10 mouse cellular contexts compared by ENCODE assay signal in genomic region chr6:90808544-90808943, GRCm38 (mm10).
DNase-seq lines count a peak whose midpoint lies in the region; ATAC-seq lines count a peak whose summit lies in the region.
"Had no signal": no experiment of that assay in that cellular context is flagged by ENCODE, and none has a peak within 500 bp of the region (broad histone marks: within the 10 kb centered on the region; RNA-seq: fewer than 3 reads in every experiment).

No protein-coding gene starts in this region.

- H3K9ac ChIP-seq in heart, embryonic 13.5 days = peak overlapping the region; percentile 60
- H3K9ac ChIP-seq in forebrain, embryonic 12.5 days = no peak overlapping the region

- ATAC-seq in heart, embryonic 13.5 days (ENCODE audit: extremely low read depth, insufficient number of reproducible peaks, low FRiP score, low TSS enrichment) = no peak
- peak; percentile 41; the same call in 1 of the 2 replicates for ATAC-seq in forebrain, embryonic 12.5 days (ENCODE audit: low FRiP score)
- ATAC-seq in erythroid progenitor cell, adult 5-6 weeks (replicated peaks; ENCODE audit: low FRiP score, poor library complexity, severe bottlenecking) = no peak
- no peak for ATAC-seq in inflammation-experienced regulatory T-cells, adult 6 months

- no peaks in the 10 kb centered on the region for H3K36me3 ChIP-seq in heart, embryonic 13.5 days
- no peaks in the 10 kb centered on the region for H3K36me3 ChIP-seq in forebrain, embryonic 12.5 days (replicated peaks)
- no peaks in the 10 kb centered on the region for H3K36me3 ChIP-seq in midbrain, embryonic 10.5 days
- H3K36me3 ChIP-seq: G1E had no signal

- no peaks in the 10 kb centered on the region for H3K9me3 ChIP-seq in heart, embryonic 13.5 days
- no peaks in the 10 kb centered on the region for H3K9me3 ChIP-seq in forebrain, embryonic 12.5 days
- no peaks in the 10 kb centered on the region for H3K9me3 ChIP-seq in midbrain, embryonic 10.5 days (replicated peaks)
- H3K9me3 ChIP-seq: G1E had no signal

- peak overlapping the region; percentile 92 for H3K27ac ChIP-seq in heart, embryonic 13.5 days (replicated peaks)
- H3K27ac ChIP-seq in forebrain, embryonic 12.5 days = no peak overlapping the region
- H3K27ac ChIP-seq in midbrain, embryonic 10.5 days (replicated peaks) = peak overlapping the region; percentile 40; the same call in 1 of the 2 replicates
- H3K27ac ChIP-seq: macrophage had no signal

- WGBS in heart, embryonic 13.5 days = 24% methylated on average over 5 of the region's 5 CpGs
- 7% methylated on average over 5 of the region's 5 CpGs for WGBS in forebrain, embryonic 12.5 days
- WGBS in midbrain, embryonic 10.5 days = 11% methylated on average over 5 of the region's 5 CpGs

- DNase-seq in heart, adult 11 months = no peak
- peak; percentile 32 for DNase-seq in R1 (ENCODE audit: low read depth, low spot score)
- peak; percentile 45 for DNase-seq in midbrain, embryonic 10.5 days (ENCODE audit: low spot score)
- DNase-seq in adrenal gland, adult 18-20 months (ENCODE audit: low spot score in 2 of 2) = no peak

- H3K4me1 ChIP-seq in heart, embryonic 13.5 days = peaks cover 84% of the 10 kb centered on the region
- peaks cover 45% of the 10 kb centered on the region for H3K4me1 ChIP-seq in forebrain, embryonic 12.5 days
- peaks cover 62% of the 10 kb centered on the region for H3K4me1 ChIP-seq in midbrain, embryonic 10.5 days

- H3K27me3 ChIP-seq in heart, embryonic 13.5 days (replicated peaks) = peaks cover 14% of the 10 kb centered on the region
- H3K27me3 ChIP-seq in forebrain, embryonic 12.5 days = peaks cover 17% of the 10 kb centered on the region
- H3K27me3 ChIP-seq in midbrain, embryonic 10.5 days (ENCODE audit: low read depth, poor library complexity, severe bottlenecking) = peaks cover 35% of the 10 kb centered on the region

- H3K4me2 ChIP-seq in heart, embryonic 13.5 days = peak overlapping the region; percentile 49
- peak overlapping the region; percentile 59 for H3K4me2 ChIP-seq in forebrain, embryonic 12.5 days

- H3K4me3 ChIP-seq in heart, embryonic 13.5 days = no peak overlapping the region
- no peak overlapping the region for H3K4me3 ChIP-seq in forebrain, embryonic 12.5 days (replicated peaks)
- H3K4me3 ChIP-seq in midbrain, embryonic 10.5 days = no peak overlapping the region

Comparison
In these comparisons a context has a peak if more than half of its experiments do, and no peak if none do; other contexts are left out.
1. DNase-seq: peak in R1 (single experiment) and midbrain, embryonic 10.5 days (single experiment); none in heart, adult 11 months (single experiment) and adrenal gland, adult 18-20 months (0 of 2).